Mouse (Mus musculus): ENCODE results near the gene Rims4.

GRCm38 (mm10) chr2:163880891-163881290, 37.6 kb downstream of the Rims4 start:
- TF ChIP-seq CTCF (IDR thresholded peaks at IDR 0.05; ENCODE audit: borderline replicate concordance, extremely low read depth, insufficient read depth, insufficient read length) (no peak), POLR2A (IDR thresholded peaks at IDR 0.05; ENCODE audit: borderline replicate concordance, extremely low read depth, insufficient read depth, insufficient read length, poor library complexity, severe bottlenecking) (no peak)

Data from brain, embryonic 14.5 days (tissue).